Mouse (Mus musculus): ENCODE results near the gene Ngdn. TPM values are rescaled to one million over a fixed set of nuclear protein-coding genes. Genes with fewer than 3 reads are reported as not detected.
"Not testable (repeated sequence)": the region's sequence is repeated elsewhere in the genome, so short reads cannot be mapped to it uniquely, and the experiment has no call there.

Ngdn gene
- polyA plus RNA-seq, 1 experiment from 2014 or later: 70.7 TPM

DNA sequence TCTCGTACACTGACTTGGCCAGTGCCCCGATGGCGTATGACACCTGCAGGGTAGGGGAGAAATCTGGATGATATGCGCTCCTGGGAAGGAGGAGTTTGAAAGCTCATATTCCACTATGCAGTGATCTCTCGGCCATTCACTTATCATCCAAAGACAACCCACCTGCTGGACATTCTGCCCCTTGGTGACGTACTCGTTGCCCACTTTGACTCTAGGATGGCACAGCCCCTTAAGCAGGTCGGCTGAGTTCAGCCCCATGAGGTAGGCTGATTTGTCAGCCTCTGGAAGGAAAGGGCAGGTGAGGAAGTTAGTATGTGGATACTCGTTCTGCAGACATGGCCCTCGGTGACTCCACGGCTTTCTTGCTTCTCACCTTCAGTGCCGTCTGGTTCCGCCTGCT is 26.4 kb upstream of the Ngdn start:
- H3K9ac ChIP-seq: no peak overlapping the region
- no peaks in the 10 kb centered on the region for H3K27me3 ChIP-seq
- no peaks in the 10 kb centered on the region for H3K4me1 ChIP-seq
- no peak overlapping the region for H3K4me2 ChIP-seq
- H3K9me3 ChIP-seq: no peaks in the 10 kb centered on the region
- no peaks in the 10 kb centered on the region for H3K36me3 ChIP-seq
- WGBS: 87% methylated on average over 13 of the region's 13 CpGs
- ATAC-seq (ENCODE audit: insufficient number of reproducible peaks, low FRiP score, low TSS enrichment, low read depth): no peak
- no peak overlapping the region for H3K4me3 ChIP-seq
- H3K27ac ChIP-seq: no peak overlapping the region

DNA sequence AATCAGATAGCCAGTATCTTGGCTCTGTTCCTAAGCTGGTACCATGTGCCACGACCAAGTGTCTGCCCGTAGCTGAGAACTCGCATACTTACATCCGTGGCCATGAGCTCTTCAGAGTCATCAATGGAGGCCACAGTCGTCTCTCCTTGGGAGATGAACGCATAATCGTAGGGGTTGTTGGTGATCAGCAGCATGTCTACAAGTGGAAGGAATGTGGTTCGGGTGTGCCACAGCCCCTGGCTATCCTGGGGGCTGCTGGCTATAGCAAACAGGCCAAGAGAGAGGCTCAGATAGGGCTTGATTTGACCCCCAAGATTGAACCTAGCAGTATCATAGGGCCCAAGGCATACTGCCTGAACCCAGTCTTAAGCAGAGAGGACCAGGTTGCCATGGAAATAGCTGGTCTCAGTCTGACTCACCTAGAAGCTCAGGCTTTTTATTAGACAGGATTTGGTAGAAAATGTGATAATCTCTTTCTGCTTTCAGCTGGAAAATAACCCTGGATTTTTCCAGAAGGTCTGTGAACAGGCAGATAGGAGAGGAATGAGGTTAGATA is 25.3 kb upstream of the Ngdn start:
- Histone ChIP-seq H3K4me1 (peaks cover 2% of the 10 kb centered on the region; the same call in 1 of the 2 replicates), H3K36me3 (no peaks in the 10 kb centered on the region), H3K9me3 (no peaks in the 10 kb centered on the region), H3K27me3 (no peaks in the 10 kb centered on the region), H3K27ac (no peak overlapping the region), H3K4me2 (no peak overlapping the region), H3K4me3 (no peak overlapping the region), H3K9ac (no peak overlapping the region)
- no peak for ATAC-seq (ENCODE audit: insufficient number of reproducible peaks, low FRiP score, low TSS enrichment, low read depth)
- 79% methylated on average over 8 of the region's 8 CpGs for WGBS

DNA sequence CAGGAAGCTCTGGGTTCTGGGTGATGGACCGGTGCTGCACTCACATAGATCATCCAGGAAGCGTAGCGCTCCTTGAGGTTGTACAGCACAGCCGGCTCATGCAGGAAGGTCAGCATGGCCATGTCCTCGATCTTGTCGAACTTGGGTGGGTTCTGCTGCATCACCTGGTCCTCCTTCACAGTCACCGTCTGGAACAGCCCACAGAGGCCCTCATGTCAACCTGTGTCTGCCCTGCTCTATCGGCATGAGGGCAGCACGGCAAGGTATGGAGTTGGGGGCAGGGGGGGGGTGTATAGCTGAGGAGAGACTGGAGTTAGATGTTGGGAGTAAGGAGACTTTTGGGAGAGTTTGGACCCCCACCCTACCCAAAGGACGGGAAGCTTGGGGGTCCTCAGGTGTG is 23.1 kb upstream of the Ngdn start:
- Histone ChIP-seq H3K9me3 (no peaks in the 10 kb centered on the region), H3K36me3 (no peaks in the 10 kb centered on the region), H3K27ac (no peak overlapping the region), H3K9ac (no peak overlapping the region), H3K4me2 (no peak overlapping the region), H3K27me3 (no peaks in the 10 kb centered on the region), H3K4me1 (peaks cover 10% of the 10 kb centered on the region), H3K4me3 (no peak overlapping the region)
- ATAC-seq (ENCODE audit: insufficient number of reproducible peaks, low FRiP score, low TSS enrichment, low read depth): no peak
- 88% methylated on average over 10 of the region's 10 CpGs for WGBS

GRCm38 (mm10) chr14:54993636-54994035 is 21.6 kb upstream of the Ngdn start:
- 72% methylated on average over 10 of the region's 10 CpGs for WGBS
- H3K9me3 ChIP-seq: no peaks in the 10 kb centered on the region
- H3K27me3 ChIP-seq: no peaks in the 10 kb centered on the region
- peaks cover 10% of the 10 kb centered on the region for H3K4me1 ChIP-seq
- no peak for ATAC-seq (ENCODE audit: insufficient number of reproducible peaks, low FRiP score, low TSS enrichment, low read depth)
- H3K27ac ChIP-seq: no peak overlapping the region
- H3K9ac ChIP-seq: no peak overlapping the region
- no peak overlapping the region for H3K4me2 ChIP-seq
- H3K4me3 ChIP-seq: no peak overlapping the region
- H3K36me3 ChIP-seq: no peaks in the 10 kb centered on the region

DNA sequence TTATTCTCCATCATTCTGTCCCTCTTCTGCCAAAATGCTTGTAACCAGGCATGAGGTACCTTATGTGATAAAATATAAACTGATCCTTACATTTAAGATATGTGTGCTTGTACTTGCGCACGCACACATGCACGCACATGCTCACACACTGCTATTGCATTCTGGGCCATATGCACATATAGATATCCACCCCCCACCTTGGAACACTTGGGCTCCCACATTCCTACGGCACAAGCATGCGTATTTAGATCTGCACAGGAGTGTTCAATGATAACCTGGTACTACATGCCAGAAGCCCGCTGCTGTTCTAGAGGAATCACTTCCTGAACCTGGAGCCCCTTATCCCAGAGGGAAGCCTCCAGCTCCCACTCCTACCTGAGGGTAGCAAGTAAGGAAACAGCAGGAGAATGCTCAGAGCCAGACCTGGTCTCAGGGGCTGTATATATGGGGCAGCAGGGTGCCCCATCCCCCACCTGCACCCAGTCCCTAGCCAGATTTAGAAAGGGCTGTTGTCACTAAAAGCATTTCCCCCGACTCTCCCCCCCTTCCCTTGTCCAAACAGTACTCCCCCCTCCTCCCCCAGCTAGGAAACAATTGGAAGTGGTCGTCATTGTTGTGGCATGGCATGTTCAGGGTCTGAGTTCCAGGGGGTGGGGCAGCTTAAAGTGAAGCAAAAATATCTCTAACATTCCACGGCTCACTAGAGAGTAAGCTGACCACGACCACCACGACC is 21.0 kb upstream of the Ngdn start, which contains the start of gene Myh7:
Gene Myh7, minus strand, starts transcription at position 491 of the 733 bp plus-strand sequence.
- H3K9me3 ChIP-seq: no peaks in the 10 kb centered on the region
- WGBS: 53% methylated on average over 11 of the region's 11 CpGs
- H3K36me3 ChIP-seq: no peaks in the 10 kb centered on the region
- no peak within 1 kb of the TSS for H3K4me3 ChIP-seq
- H3K27ac ChIP-seq: peak within 1 kb of the TSS; percentile 23; the same call in 1 of the 2 replicates
- ATAC-seq (ENCODE audit: insufficient number of reproducible peaks, low FRiP score, low TSS enrichment, low read depth): no peak; the same call in 1 of the 2 replicates
- H3K9ac ChIP-seq: no peak within 1 kb of the TSS
- H3K4me1 ChIP-seq: peaks cover 10% of the 10 kb centered on the region
- H3K4me2 ChIP-seq: no peak within 1 kb of the TSS
- H3K27me3 ChIP-seq: no peaks in the 10 kb centered on the region

GRCm38 (mm10) chr14:54994869-54995186 is 20.4 kb upstream of the Ngdn start:
- H3K4me3 ChIP-seq: no peak overlapping the region
- no peaks in the 10 kb centered on the region for H3K27me3 ChIP-seq
- no peaks in the 10 kb centered on the region for H3K36me3 ChIP-seq
- no peaks in the 10 kb centered on the region for H3K9me3 ChIP-seq
- H3K27ac ChIP-seq: no peak overlapping the region
- H3K4me2 ChIP-seq: no peak overlapping the region
- no peak; the same call in 1 of the 2 replicates for ATAC-seq (ENCODE audit: insufficient number of reproducible peaks, low FRiP score, low TSS enrichment, low read depth)
- H3K4me1 ChIP-seq: peaks cover 10% of the 10 kb centered on the region
- no peak overlapping the region for H3K9ac ChIP-seq

GRCm38 (mm10) chr14:54995457-54996138 is 19.7 kb upstream of the Ngdn start:
- no peak overlapping the region for H3K9ac ChIP-seq
- H3K9me3 ChIP-seq: no peaks in the 10 kb centered on the region
- no peak overlapping the region for H3K4me3 ChIP-seq
- H3K27me3 ChIP-seq: no peaks in the 10 kb centered on the region
- WGBS: 51% methylated on average over 14 of the region's 14 CpGs
- H3K4me1 ChIP-seq: peaks cover 10% of the 10 kb centered on the region
- peak overlapping the region; percentile 23; the same call in 1 of the 2 replicates for H3K27ac ChIP-seq
- ATAC-seq (ENCODE audit: insufficient number of reproducible peaks, low FRiP score, low TSS enrichment, low read depth): no peak
- H3K36me3 ChIP-seq: no peaks in the 10 kb centered on the region
- no peak overlapping the region for H3K4me2 ChIP-seq

DNA sequence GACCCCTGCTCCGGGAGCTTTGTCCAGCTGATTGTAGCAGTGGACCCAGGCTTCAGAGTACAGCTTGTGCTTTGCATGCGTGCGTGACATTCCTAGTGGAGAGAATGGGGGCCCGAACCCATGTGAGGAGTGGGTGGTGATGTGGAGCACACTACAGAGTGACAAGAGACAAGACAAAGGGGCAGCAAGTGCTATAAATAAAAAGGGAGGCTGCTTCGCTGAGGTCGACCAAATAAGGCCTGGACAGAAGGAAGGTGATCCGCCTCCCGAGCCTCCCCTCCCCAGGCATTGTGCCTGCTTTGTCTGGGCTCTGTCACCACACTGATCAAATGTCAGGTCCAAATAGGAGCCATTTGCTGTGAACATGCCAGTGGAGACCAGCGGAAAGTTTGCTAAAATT is 18.5 kb upstream of the Ngdn start:
- no peaks in the 10 kb centered on the region for H3K36me3 ChIP-seq
- no peak overlapping the region for H3K4me2 ChIP-seq
- ATAC-seq (ENCODE audit: insufficient number of reproducible peaks, low FRiP score, low TSS enrichment, low read depth): no peak
- no peak overlapping the region for H3K4me3 ChIP-seq
- H3K27me3 ChIP-seq: no peaks in the 10 kb centered on the region
- WGBS: 70% methylated on average over 9 of the region's 9 CpGs
- no peak overlapping the region for H3K9ac ChIP-seq
- no peaks in the 10 kb centered on the region for H3K9me3 ChIP-seq
- H3K27ac ChIP-seq: peak overlapping the region; percentile 47; the same call in 1 of the 2 replicates
- peaks cover 10% of the 10 kb centered on the region for H3K4me1 ChIP-seq

GRCm38 (mm10) chr14:54997297-54997696 is 18.0 kb upstream of the Ngdn start:
- no peak; the same call in 1 of the 2 replicates for ATAC-seq (ENCODE audit: insufficient number of reproducible peaks, low FRiP score, low TSS enrichment, low read depth)

GRCm38 (mm10) chr14:54998680-54999079 is 16.6 kb upstream of the Ngdn start:
- Histone ChIP-seq H3K36me3 (no peaks in the 10 kb centered on the region), H3K4me3 (no peak overlapping the region), H3K4me2 (no peak overlapping the region), H3K27me3 (no peaks in the 10 kb centered on the region), H3K27ac (no peak overlapping the region), H3K4me1 (peaks cover 10% of the 10 kb centered on the region), H3K9ac (no peak overlapping the region), H3K9me3 (no peaks in the 10 kb centered on the region)
- ATAC-seq (ENCODE audit: insufficient number of reproducible peaks, low FRiP score, low TSS enrichment, low read depth): no peak

More at GRCm38 (mm10) chr14:54997297-54997696, 18.0 kb upstream of the Ngdn start:
- WGBS: 52% methylated on average over 4 of the region's 4 CpGs
- Histone ChIP-seq H3K27ac (0 out of 2 replicates have a peak overlapping the region, but pooled peaks have one; percentile 47), H3K9me3 (no peaks in the 10 kb centered on the region), H3K4me2 (no peak overlapping the region), H3K4me3 (no peak overlapping the region), H3K36me3 (no peaks in the 10 kb centered on the region), H3K27me3 (no peaks in the 10 kb centered on the region), H3K9ac (no peak overlapping the region), H3K4me1 (peaks cover 10% of the 10 kb centered on the region)

GRCm38 (mm10) chr14:54999868-55000267 is 15.4 kb upstream of the Ngdn start:
- H3K27ac ChIP-seq; H3K27me3 ChIP-seq; H3K4me1 ChIP-seq; H3K4me3 ChIP-seq; H3K36me3 ChIP-seq; ATAC-seq (ENCODE audit: insufficient number of reproducible peaks, low FRiP score, low TSS enrichment, low read depth); H3K4me2 ChIP-seq; H3K9ac ChIP-seq; H3K9me3 ChIP-seq: not testable (repeated sequence)
- WGBS: 80% methylated on average over 5 of the region's 5 CpGs

DNA sequence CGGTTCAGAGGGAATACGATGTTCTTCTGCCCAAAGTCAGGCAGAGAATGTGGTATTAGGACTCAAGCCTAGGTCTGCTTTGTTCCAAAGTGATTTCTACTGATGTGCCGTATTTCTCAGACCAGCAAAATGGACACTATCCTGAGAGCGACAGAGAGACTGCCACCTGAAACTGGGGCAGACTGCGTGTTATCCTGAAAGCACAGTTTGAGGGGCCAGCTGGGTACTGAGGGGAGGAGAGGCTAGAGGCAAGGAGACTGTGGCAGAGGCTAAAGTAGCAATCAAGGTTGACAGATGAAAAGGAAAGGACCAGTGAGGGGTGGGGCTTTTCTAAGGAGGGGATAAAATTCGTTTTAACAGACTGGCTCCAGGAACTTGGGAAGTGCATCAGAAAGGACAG is 14.4 kb upstream of the Ngdn start:
- H3K4me3 ChIP-seq: no peak overlapping the region
- no peak overlapping the region for H3K27ac ChIP-seq
- ATAC-seq (ENCODE audit: insufficient number of reproducible peaks, low FRiP score, low TSS enrichment, low read depth): no peak
- peaks cover 1% of the 10 kb centered on the region; the same call in 1 of the 2 replicates for H3K4me1 ChIP-seq
- H3K27me3 ChIP-seq: no peaks in the 10 kb centered on the region
- no peak overlapping the region for H3K4me2 ChIP-seq
- no peaks in the 10 kb centered on the region for H3K36me3 ChIP-seq
- H3K9ac ChIP-seq: no peak overlapping the region
- 78% methylated on average over 6 of the region's 6 CpGs for WGBS
- H3K9me3 ChIP-seq: no peaks in the 10 kb centered on the region

Measured in limb, embryonic 15.5 days (tissue).